Mouse (Mus musculus) right cerebral cortex, adult 18-20 months (tissue): ENCODE results near the gene Vmn1r223.
A peak's percentile ranks its signal among the peaks of the same experiment; 100 is the strongest.
"Not testable (repeated sequence)": the region's sequence is repeated elsewhere in the genome, so short reads cannot be mapped to it uniquely, and the experiment has no call there.

Experiments
- DNase-seq: peaks from one replicate; pipeline ENCODE4 v3.0.0; 2022; ENCODE audit warnings: mixed read lengths

The Vmn1r223 gene

DNA sequence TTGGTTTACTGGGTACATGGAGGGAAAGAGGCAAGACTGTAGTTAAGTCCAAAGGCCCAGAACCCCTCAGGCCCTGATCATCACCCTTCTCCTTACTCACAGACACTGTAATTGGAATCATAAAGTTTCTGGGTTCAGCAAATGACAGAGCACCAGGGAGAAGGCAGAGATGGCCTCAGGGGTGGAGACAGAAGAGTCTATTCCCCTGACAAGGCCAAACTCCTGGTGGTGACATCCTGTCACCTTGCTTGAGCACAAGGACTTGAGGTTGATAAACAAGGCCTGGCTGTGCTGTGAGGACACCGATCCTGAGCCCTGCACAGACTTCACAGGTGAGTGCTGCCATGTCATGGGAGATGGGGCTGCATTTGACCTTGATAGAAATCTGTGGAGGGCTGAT, at the start of gene Vmn1r223:
TSS of gene Vmn1r223 (plus strand) at position 301 of the 400 bp plus-strand sequence.
- not testable (repeated sequence) for DNase-seq

DNA sequence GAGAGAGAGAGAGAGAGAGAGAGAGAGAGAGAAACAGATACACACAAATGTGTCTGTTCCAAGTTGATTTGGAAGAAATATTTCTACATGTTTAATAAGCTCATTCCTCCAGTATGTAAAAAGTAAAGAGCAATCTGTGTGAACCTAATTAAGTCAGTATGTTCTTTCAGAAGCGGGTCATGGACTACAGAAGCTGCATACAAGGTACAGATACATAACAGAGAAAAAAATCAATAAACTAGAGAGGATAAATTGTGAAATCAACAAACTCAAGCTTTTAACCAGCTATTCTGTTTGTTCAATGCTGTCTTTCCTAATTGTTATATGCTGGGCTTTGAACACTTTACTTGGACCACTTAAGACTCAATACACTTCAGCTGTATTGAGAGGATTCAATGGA, 43.0 kb upstream of the Vmn1r223 start:
- DNase-seq: not testable (repeated sequence)

DNA sequence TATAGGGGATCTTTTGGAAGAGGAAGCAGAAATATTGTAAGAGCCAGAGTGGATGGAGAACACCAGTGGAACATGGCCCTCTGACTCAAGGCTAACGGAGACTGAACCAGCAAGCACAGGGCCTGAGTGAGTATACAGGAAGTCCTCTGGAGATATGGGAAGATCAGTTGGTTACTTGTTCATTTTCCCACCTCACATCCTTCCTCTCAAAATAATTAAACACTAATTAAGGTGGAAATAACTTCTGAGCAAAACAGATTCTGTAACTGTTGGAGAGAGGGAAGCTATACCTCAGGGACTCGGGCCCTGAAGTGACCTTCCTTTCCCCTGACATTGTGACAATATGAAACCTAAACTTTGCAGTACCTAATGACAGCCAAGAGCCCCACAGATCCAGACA, 33.1 kb upstream of the Vmn1r223 start, which contains the start of gene Vmn1r221:
TSS of gene Vmn1r221 (plus strand) at position 301 of the 400 bp plus-strand sequence.
- DNase-seq: not testable (repeated sequence)

DNA sequence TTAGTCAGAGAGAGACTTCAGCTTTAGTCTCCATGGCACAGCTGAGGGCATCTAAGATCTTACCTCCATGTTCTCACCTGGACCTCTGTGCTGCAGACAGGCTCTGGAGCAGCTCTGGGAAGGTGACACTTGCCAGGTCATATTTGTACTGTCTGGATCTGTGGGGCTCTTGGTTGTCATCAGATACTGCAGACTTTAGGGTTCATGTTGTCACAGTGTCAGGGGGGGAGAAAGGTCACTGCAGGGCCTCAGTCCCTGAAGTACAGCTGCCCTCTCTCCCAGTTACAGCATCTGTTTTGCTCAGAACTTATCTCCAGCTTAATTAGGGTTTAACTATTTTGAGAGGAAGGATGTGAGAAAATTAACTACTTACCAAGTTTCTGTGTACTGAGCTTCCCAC, 11.1 kb upstream of the Vmn1r223 start, which contains the start of gene Vmn1r222:
TSS of gene Vmn1r222 (minus strand) at position 101 of the 400 bp plus-strand sequence.
- DNase-seq: not testable (repeated sequence)

DNA sequence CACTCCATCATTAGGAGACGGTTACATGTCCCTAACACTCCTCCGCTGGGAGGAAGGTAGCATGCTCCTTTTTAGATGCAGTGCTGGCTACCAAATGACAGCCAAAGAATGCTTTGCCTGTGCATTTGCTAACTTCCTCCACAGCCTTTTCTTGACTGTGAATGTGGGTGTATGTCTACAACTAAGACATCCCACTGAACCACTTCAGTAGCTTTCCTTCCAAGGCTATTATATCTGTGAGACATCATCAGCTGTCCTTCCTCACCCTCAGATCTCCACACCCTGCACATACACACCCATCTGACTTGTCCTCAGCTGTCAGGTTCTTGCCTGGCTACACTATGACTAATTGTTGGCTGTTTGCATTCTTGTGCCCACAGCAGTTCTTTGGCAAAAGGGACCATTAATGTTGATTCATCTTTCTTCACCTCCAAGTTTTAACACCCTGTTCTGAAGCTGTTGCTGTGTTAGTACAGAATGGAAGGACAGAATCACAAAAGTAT, 11.7 kb downstream of the Vmn1r223 start:
- DNase-seq: peak; percentile 21

DNA sequence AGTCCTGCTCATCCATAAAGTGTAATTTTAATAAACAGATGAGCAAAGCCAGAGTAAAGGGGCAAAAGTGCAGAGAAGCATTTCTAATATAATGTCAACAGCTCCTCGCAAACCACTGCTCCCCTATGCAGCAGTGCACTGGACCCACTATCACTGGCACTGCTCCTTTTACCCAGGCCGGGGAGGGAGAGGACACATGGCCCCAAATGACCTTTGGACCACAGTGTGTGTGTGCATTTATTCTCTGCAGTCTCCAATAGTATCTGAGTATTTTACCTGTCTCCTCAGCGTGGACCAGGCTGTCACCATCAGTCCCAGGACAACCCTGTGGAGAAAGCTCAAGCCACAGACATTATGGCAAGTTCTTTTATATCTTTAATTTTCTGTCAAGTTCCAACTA, 21.7 kb downstream of the Vmn1r223 start:
- not testable (repeated sequence) for DNase-seq

DNA sequence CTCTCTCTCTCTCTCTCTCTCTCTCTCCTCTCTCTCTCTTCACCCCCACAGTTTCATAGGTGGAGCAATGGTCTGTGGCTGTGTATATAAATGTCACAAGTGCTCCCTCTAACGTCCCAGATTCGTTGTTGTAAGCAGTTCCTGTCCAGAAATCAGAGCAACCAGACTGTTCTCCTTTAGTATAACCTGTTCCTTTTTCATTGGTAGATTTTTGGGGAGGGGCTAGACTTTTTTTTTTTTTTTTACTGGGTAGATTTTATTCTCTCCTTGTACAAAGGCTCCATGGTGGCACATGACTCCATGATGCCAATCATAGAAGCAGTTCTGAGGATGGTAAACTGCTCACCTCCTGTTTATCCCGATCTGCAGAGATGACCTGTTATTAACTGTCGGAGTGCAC, 22.2 kb downstream of the Vmn1r223 start:
- peak; percentile 19 for DNase-seq

DNA sequence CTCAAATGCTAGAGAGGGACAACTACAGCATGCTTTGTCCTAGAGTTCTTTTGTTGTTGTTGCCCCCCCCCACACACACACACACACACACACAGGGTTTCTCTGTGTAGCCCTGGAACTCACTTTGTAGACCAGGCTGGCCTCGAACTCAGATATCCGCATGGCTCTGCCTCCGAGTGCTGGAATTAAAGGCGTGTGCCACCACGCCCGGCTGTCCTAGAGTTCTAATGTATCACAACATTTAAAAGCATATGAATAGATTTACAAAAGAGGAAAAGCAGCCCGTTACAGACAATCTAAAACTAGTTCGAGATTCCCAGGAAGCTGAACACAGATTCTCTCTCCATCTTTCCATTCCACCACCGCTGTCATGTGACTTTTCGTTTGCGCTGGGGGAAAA, 22.7 kb downstream of the Vmn1r223 start:
- peak; percentile 4 for DNase-seq

DNA sequence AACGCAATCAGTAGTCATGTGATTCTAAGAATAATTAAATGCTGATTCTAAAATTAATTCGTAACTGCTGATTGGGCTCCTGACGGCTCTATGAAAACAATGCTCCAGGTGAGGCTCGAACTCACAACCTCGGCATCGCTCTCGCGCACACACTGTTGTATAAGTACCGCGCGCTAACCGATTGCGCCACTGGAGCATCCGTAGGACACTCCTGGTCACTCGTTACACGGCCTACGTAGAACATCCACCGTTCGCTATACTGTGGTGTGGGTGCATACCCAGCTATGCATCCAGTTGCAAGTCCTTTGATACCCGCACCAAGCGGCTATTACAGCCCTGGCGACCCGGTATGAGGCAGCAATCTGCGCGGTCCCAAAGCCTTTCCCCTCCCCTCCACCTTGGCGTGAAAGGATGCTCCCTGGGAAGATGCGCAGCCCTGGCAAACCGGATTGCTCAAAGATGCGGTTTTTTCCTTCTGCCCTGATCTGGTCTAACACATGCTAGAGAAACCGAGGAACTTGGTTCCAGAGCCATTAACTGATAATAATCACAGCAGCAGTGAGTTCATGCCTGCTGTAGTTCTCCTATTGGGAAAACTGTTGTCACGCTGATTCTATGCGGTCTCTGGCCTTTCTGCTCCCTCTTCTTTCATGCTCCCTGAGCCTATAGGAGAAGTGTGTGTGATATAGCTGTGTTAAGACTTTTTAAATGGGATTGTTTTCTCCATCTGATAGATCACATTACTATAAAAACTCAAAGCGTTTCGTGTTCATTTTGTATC, 23.6 kb downstream of the Vmn1r223 start:
- peak; percentile 77 for DNase-seq

GRCm38 (mm10) chr13:23279576-23279975, 32.6 kb downstream of the Vmn1r223 start:
- no peak for DNase-seq

GRCm38 (mm10) chr13:23279992-23280391, 33.1 kb downstream of the Vmn1r223 start:
- DNase-seq: no peak

GRCm38 (mm10) chr13:23285191-23285920, 38.4 kb downstream of the Vmn1r223 start:
- DNase-seq: no peak

DNA sequence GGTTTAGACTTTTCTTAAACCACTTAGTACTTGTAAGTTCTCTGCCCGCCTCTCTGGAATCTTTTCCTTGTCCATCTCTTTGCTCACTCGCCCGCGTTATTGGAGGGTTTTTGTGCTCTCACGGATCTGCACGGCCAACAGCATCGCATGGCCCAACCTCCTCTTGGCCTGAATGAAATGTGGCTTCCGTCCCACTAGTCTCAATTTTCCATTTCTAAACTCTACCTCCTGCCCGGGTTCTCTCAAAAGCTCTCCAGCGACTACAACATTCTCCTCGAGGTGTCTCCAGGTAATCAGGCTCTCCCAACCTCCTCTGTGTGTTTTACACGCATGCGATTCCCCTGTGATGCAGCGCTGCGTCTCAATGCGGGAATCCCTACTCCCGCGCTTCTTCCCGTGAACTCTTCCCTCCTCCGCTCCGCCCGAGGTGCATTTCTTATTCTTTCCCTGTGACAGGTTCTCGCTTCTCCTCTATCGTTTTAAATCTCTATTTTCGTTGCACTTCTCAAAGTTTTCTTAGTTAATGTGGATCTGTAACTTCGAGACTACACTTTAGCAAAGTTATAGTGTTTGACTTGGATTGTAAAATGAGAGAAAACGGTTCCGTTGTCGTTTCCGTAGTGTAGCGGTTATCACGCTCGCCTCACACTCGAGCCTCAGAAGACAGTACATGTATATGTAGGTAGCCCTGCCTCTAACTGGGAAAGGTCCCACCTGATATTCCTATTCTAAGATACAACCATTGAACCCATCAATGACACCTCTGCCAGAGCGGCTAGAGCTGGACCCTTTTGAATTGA, 39.2 kb downstream of the Vmn1r223 start:
- DNase-seq: no peak

DNA sequence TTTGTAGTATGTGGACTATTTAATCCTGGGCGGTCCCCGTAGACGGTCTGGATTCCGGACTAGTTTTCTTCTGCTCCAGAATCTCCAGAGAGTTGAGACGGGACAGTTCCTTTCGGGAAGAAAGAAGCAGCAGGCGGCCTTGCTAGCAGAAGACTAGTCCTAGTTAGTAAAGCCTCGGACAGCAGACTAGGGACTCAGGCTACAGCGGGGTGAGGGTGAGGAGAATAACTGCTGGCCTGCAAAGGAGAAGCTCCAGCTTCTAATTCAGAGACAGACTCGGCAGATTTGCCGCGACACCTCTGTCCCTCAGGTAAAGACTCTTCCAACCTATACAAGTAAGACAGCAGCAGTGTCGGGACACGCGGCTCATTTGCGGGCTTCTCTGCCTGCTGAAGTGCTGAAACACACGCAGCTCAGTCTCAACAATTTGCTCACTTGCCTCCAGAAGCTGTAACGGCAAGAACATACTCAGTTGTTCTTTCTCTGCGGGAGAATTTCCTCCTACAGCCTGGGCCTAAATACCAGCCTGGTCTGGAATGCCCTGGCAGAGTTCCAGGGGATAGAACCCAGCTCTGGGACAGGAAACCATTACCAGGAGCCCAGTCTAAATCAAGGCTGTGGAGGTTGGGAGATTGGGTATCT, 39.9 kb downstream of the Vmn1r223 start:
- no peak for DNase-seq

DNA sequence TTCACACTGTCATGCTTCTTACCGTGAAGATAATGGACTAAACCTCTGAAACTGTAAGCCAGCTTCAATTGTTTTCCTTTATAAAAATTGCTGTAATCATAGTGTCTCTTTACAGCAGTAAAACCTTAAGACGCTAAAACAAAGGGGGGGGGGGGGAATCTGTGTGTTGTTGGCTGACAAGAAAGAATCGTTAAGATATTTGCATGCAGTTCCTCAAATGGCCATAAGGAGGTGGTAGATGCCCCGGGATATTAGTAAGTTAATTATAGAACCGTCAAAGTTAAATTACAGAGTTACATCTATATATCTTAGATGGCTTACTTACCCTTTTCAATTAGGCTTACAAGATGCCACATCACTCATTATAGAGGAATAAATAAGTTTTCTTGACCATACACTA, 50.8 kb downstream of the Vmn1r223 start:
- no peak for DNase-seq

- DNase-seq: no peak
These were observed 51.7 kb downstream of the Vmn1r223 start for GRCm38 (mm10) chr13:23298445-23299232.

DNA sequence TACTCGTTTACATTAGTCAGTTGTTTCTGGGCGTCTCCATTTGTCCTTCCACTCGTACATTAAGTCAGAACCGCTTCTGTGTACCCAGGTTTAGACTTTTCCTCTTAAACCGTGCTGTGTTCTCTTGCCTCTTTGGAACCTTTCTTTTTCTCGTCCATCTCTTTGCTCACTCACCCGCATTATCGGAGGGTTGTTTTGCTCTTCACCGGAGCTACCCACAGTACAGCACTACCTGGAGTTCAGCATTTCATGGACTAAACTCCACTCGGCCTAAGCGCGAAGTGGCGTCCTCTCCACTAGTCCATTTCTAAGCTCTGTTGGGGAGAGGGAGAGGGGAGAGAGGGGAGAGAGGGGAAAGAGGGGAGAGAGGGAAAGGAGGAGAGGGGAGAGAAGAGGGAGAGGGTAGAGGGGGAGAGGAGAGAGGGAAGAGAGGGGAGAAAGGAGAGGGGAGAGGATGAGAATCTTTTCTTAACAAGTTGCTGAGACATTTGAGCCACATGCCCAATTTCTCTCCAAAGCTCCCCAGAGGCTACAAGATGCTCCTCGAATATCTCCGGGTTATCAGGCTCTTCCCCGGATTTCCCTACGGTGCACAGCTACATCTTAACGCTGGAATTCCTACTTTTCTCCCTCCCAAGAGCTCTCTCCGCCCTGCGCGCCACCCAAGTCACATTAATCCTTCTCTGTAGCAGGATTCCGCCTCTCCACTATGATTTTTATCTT, 52.5 kb downstream of the Vmn1r223 start:
- no peak for DNase-seq

GRCm38 (mm10) chr13:23299999-23300341, 53.0 kb downstream of the Vmn1r223 start:
- DNase-seq: peak; percentile 68
